Mouse (Mus musculus) stomach, embryonic 16.5 days (tissue): ENCODE data around the gene Itpripl2. TPM values are rescaled to one million over a fixed set of nuclear protein-coding genes. Genes with fewer than 3 reads are reported as not detected.
A peak's percentile ranks its signal among the peaks of the same experiment; 100 is the strongest.

Source experiments
- ATAC-seq: fragments of 200-750 bp; cut with Nextera tagmentation; 2 replicates; pipeline ENCODE4 v1.8.0; 2017; ENCODE audit warnings: moderate number of reproducible peaks, moderate TSS enrichment; ENCODE audit not compliant: insufficient read depth, low FRiP score
- H3K27ac ChIP-seq: fragments of 300-500 bp; sonication (generic); 2 replicates; pipeline ENCODE4 v1.5.1; 2014; ENCODE audit warnings: low read length
- H3K27me3 ChIP-seq: fragments of 300-500 bp; sonication (generic); 2 replicates; pipeline ENCODE4 v1.6.1; 2014; ENCODE audit warnings: low read length, control low read depth, mixed read lengths; ENCODE audit not compliant: control insufficient read depth, insufficient read depth
- H3K36me3 ChIP-seq: fragments of 300-500 bp; sonication (generic); 2 replicates; pipeline ENCODE4 v1.6.1; 2014; ENCODE audit warnings: low read length; ENCODE audit not compliant: control insufficient read depth, insufficient read depth
- H3K4me1 ChIP-seq: fragments of 300-500 bp; sonication (generic); 2 replicates; pipeline ENCODE4 v1.6.1; 2014; ENCODE audit warnings: low read length, control low read depth, mixed read lengths; ENCODE audit not compliant: control insufficient read depth, insufficient read depth
- H3K4me2 ChIP-seq: fragments of 300-500 bp; sonication (generic); 2 replicates; pipeline ENCODE4 v1.6.1; 2014; ENCODE audit warnings: low read depth, low read length, mixed read lengths
- H3K4me3 ChIP-seq: fragments of 300-500 bp; sonication (generic); replicated peaks from 2 replicates; pipeline ENCODE4 v1.5.1; 2014; ENCODE audit warnings: mild to moderate bottlenecking, low read length
- H3K9ac ChIP-seq: fragments of 300-500 bp; sonication (generic); 2 replicates; pipeline ENCODE4 v1.6.1; 2014; ENCODE audit warnings: low read length
- H3K9me3 ChIP-seq: fragments of 300-500 bp; sonication (generic); replicated peaks from 2 replicates; pipeline ENCODE4 v1.6.1; 2016; ENCODE audit warnings: low read length, control low read depth; ENCODE audit not compliant: control insufficient read depth
- WGBS: fragments of 180-500 bp; shearing (Covaris S2); extraction: QIAGEN DNeasy Blood & Tissue Kit; methylation state at CpG from one replicate; pipeline ENCODE4 v1.1.7; 2014; 5-methylcytosine and 5-hydroxymethylcytosine counted together
- polyA plus RNA-seq: library from polyadenylated mRNA; unstranded; fragments of >200 nt; fragmentation: Nextera tagmentation; extraction: Ambion mirVana; gene quantifications from 2 replicates; pipeline ENCODE4 v1.2.1, GENCODE M21; 2015

The Itpripl2 gene
- polyA plus RNA-seq, 1 experiment from 2014 or later, result 5.4 TPM

GRCm38 (mm10) chr7:118453722-118454121, 38.1 kb downstream of the Itpripl2 start:
- no peaks in the 10 kb centered on the region for H3K4me1 ChIP-seq
- no peak for ATAC-seq
- H3K9ac ChIP-seq, result no peak overlapping the region
- WGBS, result 56% methylated on average over 4 of the region's 4 CpGs
- H3K27me3 ChIP-seq, result no peaks in the 10 kb centered on the region
- no peak overlapping the region for H3K4me2 ChIP-seq
- no peak overlapping the region for H3K27ac ChIP-seq
- no peaks in the 10 kb centered on the region for H3K9me3 ChIP-seq
- H3K4me3 ChIP-seq, result no peak overlapping the region
- no peaks in the 10 kb centered on the region for H3K36me3 ChIP-seq

- H3K9ac ChIP-seq, result no peak overlapping the region
- no peak overlapping the region for H3K4me2 ChIP-seq
- no peak overlapping the region for H3K4me3 ChIP-seq
- no peak overlapping the region for H3K27ac ChIP-seq
- no peak for ATAC-seq
- 31% methylated on average over 2 of the region's 2 CpGs for WGBS
- no peaks in the 10 kb centered on the region for H3K36me3 ChIP-seq
- peaks cover 6% of the 10 kb centered on the region; the same call in 1 of the 2 replicates for H3K4me1 ChIP-seq
- H3K9me3 ChIP-seq, result no peaks in the 10 kb centered on the region
- no peaks in the 10 kb centered on the region for H3K27me3 ChIP-seq
These were observed 38.8 kb downstream of the Itpripl2 start for GRCm38 (mm10) chr7:118452940-118453339.

GRCm38 (mm10) chr7:118448134-118448967, 43.4 kb downstream of the Itpripl2 start, which contains the start of gene Syt17:
Syt17 (minus strand) TSS chr7:118448222.
- H3K9me3 ChIP-seq, result no peaks in the 10 kb centered on the region
- H3K4me3 ChIP-seq, result peak within 1 kb of the TSS; percentile 67
- peak within 1 kb of the TSS; percentile 99 for H3K4me2 ChIP-seq
- H3K9ac ChIP-seq, result peak within 1 kb of the TSS; percentile 72
- 0 out of 2 replicates have a peak, but pooled peaks cover 3% of the 10 kb centered on the region for H3K27me3 ChIP-seq
- under 1% methylated on average over 52 of the region's 58 CpGs for WGBS
- peaks cover 13% of the 10 kb centered on the region; the same call in 1 of the 2 replicates for H3K4me1 ChIP-seq
- no peaks in the 10 kb centered on the region for H3K36me3 ChIP-seq
- ATAC-seq, result peak; percentile 61
- H3K27ac ChIP-seq, result no peak within 1 kb of the TSS

DNA sequence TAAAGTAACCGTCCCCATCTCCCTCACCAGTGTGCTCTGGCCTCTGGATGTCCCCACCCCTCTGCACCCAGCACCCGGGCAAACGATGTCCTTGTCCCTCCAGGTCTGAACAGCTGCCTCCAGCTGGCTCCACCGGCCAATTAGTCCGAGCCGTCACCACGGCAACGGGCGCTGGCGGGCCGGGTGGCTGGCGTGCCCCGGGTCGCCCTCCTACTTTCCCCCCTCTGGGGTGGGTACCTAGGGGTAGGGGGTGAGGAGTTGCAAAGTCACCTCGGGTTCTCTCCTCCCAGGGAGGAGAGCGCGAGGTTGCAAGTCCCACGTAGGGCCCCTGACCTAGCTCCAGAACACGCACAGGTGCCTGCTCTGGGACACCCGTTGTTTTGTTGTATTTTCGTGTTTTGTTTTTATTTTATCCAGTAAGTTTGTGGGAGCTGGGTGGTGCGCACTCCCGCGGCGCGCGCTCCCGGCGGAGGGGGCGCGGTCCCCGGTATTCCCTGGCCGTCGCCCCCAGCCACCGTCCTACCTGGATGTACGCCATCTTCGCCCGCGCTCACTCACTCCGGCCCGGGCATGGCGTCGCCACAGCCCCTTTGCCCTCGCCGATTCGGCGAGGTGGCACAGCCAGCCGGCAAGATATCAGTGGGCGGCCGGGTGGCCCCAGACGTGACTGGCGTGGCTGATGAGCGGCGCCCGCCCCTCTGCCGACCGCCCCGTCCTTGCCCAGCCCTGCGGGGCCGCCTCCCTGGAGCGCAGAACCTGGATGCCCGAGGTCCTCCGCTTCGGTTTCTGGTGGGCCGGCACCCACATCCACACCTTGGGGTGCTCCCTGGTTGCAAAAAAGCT, 44.3 kb downstream of the Itpripl2 start:
- ATAC-seq, result peak; percentile 51; the same call in 1 of the 2 replicates
- Histone ChIP-seq H3K27ac (no peak overlapping the region), H3K9me3 (no peaks in the 10 kb centered on the region), H3K27me3 (0 out of 2 replicates have a peak, but pooled peaks cover 3% of the 10 kb centered on the region), H3K36me3 (no peaks in the 10 kb centered on the region), H3K9ac (peak overlapping the region; percentile 72), H3K4me1 (peaks cover 13% of the 10 kb centered on the region; the same call in 1 of the 2 replicates), H3K4me3 (peak overlapping the region; percentile 67), H3K4me2 (peak overlapping the region; percentile 99)
- WGBS, result under 1% methylated on average over 65 of the region's 65 CpGs

GRCm38 (mm10) chr7:118443895-118444485, 47.8 kb downstream of the Itpripl2 start:
- Histone ChIP-seq H3K27ac (no peak overlapping the region), H3K4me1 (peaks cover 13% of the 10 kb centered on the region; the same call in 1 of the 2 replicates), H3K4me2 (no peak overlapping the region), H3K27me3 (0 out of 2 replicates have a peak, but pooled peaks cover 3% of the 10 kb centered on the region), H3K9me3 (no peaks in the 10 kb centered on the region), H3K9ac (no peak overlapping the region), H3K4me3 (no peak overlapping the region), H3K36me3 (no peaks in the 10 kb centered on the region)
- no peak for ATAC-seq
- 47% methylated on average over 7 of the region's 7 CpGs for WGBS

- Histone ChIP-seq H3K27me3 (0 out of 2 replicates have a peak, but pooled peaks cover 3% of the 10 kb centered on the region), H3K9me3 (no peaks in the 10 kb centered on the region), H3K36me3 (no peaks in the 10 kb centered on the region), H3K9ac (no peak overlapping the region), H3K27ac (no peak overlapping the region), H3K4me1 (peaks cover 10% of the 10 kb centered on the region; the same call in 1 of the 2 replicates), H3K4me2 (no peak overlapping the region), H3K4me3 (no peak overlapping the region)
- WGBS, result 9% methylated on average over 9 of the region's 9 CpGs
- no peak for ATAC-seq
These were observed 48.4 kb downstream of the Itpripl2 start for GRCm38 (mm10) chr7:118443371-118443770.

GRCm38 (mm10) chr7:118441535-118441934, 50.2 kb downstream of the Itpripl2 start:
- Histone ChIP-seq H3K27me3 (0 out of 2 replicates have a peak, but pooled peaks cover 3% of the 10 kb centered on the region), H3K9me3 (no peaks in the 10 kb centered on the region), H3K27ac (no peak overlapping the region), H3K4me3 (no peak overlapping the region), H3K4me2 (no peak overlapping the region), H3K9ac (no peak overlapping the region), H3K36me3 (no peaks in the 10 kb centered on the region), H3K4me1 (no peaks in the 10 kb centered on the region)
- no peak for ATAC-seq
- 79% methylated on average over 6 of the region's 6 CpGs for WGBS

- no peak overlapping the region for H3K4me3 ChIP-seq
- H3K27me3 ChIP-seq, result no peaks in the 10 kb centered on the region
- H3K36me3 ChIP-seq, result no peaks in the 10 kb centered on the region
- no peaks in the 10 kb centered on the region for H3K4me1 ChIP-seq
- H3K9me3 ChIP-seq, result no peaks in the 10 kb centered on the region
- no peak overlapping the region for H3K27ac ChIP-seq
- no peak overlapping the region for H3K4me2 ChIP-seq
- no peak for ATAC-seq
- no peak overlapping the region for H3K9ac ChIP-seq
- WGBS, result 59% methylated on average over 7 of the region's 7 CpGs
These were observed 54.5 kb downstream of the Itpripl2 start for GRCm38 (mm10) chr7:118437101-118437802.
